Mouse (Mus musculus) T-helper 2 cell (primary cell): ENCODE results near the gene Atp8b3.

Source experiments
- in situ Hi-C: fragments of 300-600 bp; cut with MboI, MseI; formaldehyde crosslinking; loops from one replicate; pipeline ENCODE4 v1.15.1; 2025; ENCODE audit warnings: high pct_unique_total_duplicates

The Atp8b3 gene

DNA sequence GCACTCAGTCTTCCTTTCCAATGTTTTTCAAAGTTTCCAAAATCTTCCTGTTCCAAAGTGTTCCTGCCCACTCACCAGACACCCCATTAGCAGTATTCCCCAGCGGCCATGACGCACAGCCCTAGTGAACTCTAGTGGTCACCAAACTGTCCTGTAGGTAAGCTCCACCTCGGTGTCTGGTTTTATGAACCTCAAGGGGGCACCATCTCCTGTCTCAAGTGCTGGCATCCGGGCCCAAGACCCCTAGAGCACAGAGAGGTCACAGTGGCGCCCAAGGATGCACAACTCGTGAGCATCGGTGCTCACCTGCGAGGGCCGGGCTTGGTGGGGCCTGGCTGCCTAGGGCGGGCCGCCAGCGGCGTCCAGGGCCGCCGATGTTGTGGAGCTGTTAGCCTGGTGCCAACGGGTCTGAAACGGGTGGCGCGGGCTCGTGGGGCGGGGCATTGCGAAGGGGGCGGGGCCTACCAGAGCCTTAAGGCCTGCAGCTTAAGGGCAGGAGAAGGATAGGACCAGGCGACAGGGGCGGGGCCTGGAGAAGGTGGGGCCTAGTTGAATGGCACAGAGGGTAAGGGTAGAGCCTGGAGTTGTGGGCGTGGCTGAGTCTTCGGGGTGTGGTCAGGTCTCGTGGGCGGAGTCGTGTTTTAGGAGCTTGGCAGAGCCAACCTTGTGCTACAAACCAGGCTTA is at the start of gene Atp8b3:
Gene Atp8b3, minus strand, starts transcription at position 415 of the 685 bp plus-strand sequence.
- in situ Hi-C loops, result no loop called here

DNA sequence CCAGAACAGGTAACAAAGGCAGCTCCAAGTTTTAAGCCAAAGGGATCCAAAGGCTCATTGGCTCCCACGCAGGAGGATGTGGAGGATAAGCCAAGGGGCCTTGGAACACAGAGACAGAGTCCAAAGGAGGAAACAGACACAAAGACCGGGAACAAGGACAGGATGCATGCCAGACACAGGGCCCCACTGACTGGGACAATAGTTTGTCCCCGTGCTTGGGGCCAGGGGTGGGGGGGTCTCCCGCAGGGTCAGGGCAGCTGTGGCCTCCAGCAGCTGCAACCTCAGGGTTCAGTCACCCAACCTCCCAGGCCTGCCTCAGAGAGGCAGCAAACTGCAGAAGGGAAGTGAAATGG is 48.4 kb upstream of the Atp8b3 start:
- in situ Hi-C loops, result no loop called here

DNA sequence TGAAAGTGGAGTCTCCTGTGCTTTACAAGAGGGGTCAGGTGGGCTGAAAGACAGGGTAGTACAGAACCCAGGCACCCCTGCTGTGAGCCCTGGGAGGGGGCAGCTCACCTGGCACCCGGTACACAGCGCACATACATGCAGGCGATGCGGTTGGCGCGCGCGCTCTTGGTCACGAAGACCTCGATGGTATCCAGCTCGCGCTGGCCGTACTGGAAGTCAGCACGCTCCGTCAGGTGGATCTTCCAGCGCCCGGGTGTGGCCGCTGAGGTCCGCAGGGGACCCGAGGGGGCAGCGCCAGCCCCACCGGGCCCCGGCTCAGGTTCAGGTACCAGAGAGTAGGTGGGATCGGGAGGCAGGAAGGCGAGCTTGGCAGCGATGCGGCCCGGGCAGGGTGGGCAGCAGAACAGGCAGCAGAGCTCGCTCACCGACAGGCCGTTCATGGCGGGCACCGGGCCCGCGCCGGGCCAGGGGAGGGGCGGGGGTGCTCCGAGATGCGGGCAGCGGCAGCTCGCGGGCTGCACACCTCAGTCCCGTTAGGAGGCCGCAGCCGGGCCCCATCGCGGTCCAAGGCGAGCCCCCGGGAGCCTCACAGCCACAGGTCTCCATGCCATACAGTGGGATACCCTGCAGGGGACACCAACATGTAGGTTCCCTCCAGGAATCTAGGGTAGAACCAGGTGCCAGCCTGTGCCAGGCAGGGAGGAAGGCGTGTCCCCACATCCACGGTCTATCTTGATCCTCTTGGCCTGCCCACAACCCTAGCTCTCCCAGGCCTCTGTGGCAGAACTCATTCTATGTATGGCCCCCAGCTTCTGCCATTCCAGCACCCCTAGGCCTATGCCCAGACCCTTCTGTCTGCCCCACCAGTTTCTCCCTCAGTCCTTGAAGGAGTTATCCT is 47.7 kb upstream of the Atp8b3 start:
- in situ Hi-C loops, result no loop called here

DNA sequence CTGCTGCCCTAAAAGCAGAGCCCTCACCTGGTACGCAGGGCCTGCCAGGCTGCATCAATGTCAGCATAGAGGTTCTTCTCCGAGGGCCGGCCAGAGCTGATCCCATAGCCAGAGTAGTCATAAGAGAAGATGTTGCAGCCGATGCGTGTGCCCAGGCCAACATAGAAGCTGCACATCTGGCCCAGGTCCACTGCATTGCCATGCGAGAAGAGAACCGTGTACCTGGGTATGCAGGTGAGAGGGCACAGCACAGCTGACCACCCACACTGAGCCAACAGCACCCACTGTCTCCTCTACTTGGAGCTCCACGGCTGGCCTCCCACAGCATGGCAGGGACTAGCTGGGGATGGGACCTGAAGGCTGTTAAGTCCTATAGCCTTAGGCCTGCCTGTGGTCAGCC is 46.7 kb upstream of the Atp8b3 start:
- in situ Hi-C loops, result no loop called here

DNA sequence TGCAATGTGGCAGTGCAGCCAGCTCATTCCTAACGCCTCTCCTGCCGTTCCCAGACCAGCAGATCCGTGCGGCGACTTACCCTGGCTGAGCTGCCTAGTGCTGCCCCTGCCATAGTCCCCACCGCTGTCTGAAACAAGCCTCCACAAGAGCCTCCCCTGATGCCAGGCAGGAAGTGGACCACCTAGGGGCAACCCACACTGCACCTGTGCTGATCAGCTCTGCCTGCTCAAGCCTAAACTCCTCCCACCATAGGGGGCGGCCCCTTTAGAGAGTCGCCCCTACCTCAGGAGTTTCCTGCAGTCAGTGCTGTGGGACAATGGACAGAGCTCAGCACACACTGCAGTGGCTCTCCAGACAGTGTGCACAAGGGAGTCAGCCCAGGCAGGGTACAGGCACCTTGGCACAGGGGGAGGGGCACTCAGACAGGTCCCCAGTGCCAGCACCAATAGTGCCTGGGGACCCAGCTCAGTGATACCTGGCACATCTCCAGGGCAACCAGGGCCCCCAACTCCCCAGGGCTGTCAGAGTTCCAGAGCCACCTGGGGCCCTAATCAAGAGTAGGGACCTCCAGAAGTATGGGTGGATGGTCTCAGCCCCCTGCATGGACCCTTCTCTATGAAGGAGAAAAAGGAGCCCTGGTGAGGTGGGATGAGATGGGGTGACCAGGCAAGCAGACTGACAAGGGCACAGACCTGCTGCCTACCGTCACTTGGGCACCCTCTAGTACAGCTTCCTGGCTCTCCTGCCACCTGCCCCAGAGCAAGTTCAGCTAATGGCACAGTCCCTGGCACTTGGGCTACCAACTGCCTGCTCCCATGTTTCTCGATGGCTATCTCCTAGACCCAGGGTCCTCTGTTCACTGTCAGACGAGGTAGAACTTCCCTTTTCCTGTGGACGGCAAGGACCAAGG is 46.0 kb upstream of the Atp8b3 start:
- in situ Hi-C loops, result no loop called here

DNA sequence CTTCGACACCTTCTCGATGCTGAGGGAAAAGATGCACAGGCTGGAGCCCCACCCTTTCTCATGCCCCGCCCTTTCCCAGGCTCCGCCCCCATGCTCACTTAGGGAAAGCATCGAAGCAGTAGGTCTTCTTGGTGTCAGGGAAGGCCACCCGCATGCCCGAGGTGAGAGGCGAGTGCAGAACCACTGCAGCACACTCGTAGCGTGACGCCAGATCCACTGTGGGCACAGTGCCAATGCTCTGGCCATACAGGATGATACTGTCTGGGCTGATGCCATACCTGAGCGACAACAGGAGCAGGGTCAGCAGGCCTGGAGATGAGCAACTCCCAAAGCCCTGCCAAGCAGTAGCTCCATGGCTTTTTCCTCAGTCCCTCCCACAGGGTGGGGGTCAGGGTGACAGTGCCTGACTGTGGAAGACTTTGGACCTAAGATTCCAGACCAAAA is 45.1 kb upstream of the Atp8b3 start:
- in situ Hi-C loops, result no loop called here

DNA sequence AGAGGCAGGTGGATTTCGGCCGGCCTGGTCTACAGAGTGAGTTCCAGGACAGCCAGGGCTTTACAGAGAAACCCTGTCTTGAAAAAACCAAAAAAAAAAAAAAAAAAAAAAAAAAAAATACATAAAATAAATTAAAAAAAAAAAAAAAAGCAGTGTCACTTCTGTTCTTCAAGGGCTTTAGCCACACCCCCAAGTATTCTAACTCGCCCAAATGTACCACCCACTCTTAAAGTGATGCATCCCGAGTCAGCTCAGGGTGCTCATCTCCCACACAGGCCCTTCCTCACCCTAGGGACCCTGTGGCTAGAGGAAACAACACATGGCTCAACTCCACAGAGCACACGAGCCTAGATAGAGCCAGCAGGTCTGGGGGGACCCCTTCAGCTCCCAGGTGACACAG is 44.1 kb upstream of the Atp8b3 start:
- in situ Hi-C loops, result no loop called here

DNA sequence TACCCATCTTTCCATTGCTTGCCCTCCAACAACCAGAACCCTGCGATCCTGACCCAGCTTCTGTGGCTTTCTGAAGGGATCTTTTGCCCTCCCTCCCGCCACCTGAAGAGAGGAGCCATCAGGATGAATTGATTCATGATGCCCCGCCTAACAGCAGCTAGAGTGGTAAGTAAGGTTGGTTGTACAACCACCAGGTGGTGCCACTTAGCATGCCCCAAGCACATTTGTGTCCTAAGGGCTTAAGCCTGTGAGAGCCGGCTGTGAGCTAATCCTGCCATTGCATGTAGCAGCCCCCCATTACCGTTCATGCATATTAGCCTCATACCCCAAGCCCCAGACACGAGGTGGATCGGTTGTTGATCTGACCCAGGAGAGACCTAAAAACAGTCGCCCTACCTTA is 40.0 kb upstream of the Atp8b3 start:
- in situ Hi-C loops, result loop anchor here (5.0 kb wide), 1 partner anchor 108 kb away; no protein-coding TSS in a partner anchor

DNA sequence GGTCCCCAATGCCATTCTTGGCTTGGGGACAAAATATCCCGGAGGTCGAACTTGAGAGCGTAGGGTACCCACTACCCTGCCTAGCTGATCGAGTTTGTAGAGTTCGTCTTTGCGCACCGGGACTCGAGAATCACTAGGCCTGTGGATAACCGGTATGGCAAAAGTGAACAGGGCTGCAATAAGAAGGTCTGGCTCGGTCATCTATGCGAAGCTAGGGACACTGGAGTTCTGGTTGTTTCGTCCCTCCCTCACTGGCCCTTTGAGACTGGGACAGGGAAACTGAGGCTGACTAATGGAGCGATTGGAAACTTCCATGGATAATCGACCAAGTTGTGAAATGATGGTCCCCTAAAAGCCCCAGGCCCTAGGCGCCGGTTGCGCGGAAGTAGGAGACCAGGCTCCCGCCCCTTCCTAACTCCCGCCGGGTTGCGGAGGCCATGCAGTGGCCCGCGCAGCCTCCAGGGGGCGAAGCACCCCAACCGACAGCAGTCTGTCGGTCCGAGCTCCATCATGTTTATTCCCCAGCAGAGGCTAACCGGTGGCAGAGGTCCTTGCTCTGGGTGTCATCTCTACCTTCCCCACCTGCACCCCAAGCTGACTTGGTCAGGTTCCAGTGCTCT is 39.3 kb upstream of the Atp8b3 start:
- in situ Hi-C loops, result loop anchor here (5.0 kb wide), 1 partner anchor 109 kb away; no protein-coding TSS in a partner anchor

DNA sequence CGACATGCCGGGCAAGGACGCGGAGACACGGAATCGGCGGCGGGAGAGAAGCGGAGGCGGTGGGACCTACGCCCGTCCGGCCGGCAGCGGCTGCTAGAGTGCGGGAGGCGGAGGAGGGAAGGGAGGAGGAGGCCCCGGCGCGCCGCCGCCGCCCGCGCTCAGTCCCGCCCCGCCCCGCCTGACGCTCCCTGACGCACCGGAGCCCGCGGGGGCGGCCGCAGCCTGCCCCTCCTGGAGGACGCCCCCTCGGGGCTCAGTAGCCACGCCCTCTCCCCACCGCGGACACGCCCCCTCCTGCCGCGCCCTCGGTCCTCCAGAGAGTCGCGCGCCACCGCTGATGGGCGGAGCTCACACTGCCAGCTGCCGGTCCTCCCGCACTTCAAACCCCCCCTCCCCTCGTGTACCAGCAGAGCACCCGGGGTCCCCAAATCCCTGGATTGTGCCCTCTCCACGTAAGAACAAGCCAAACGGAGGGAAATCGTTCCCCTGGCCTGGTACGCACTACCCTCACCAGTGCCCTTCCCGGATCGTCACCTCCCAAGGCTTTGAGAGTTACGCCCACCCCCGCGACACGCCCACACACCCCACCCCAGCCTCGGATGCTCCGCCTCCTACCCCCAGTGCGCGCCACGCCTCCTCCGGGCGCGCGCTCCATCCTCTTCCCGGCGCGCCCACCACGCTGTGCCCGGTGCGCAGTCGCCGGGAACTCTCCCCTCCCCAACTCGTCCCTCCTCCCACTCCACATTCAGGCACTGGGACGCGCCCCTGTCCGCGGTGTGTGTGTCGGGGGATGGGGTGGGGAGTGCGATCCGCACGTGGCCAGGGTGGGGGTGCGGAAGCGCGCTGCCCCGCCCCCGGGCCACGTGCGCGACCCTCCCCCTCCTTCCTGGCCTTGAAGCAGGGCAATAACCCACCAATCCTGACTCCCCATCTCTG is 38.5 kb upstream of the Atp8b3 start, which contains the start of gene Klf16:
Gene Klf16, minus strand, starts transcription at position 127 of the 936 bp plus-strand sequence.
- in situ Hi-C loops, result loop anchor here (5.0 kb wide), 1 partner anchor 110 kb away; no protein-coding TSS in a partner anchor

DNA sequence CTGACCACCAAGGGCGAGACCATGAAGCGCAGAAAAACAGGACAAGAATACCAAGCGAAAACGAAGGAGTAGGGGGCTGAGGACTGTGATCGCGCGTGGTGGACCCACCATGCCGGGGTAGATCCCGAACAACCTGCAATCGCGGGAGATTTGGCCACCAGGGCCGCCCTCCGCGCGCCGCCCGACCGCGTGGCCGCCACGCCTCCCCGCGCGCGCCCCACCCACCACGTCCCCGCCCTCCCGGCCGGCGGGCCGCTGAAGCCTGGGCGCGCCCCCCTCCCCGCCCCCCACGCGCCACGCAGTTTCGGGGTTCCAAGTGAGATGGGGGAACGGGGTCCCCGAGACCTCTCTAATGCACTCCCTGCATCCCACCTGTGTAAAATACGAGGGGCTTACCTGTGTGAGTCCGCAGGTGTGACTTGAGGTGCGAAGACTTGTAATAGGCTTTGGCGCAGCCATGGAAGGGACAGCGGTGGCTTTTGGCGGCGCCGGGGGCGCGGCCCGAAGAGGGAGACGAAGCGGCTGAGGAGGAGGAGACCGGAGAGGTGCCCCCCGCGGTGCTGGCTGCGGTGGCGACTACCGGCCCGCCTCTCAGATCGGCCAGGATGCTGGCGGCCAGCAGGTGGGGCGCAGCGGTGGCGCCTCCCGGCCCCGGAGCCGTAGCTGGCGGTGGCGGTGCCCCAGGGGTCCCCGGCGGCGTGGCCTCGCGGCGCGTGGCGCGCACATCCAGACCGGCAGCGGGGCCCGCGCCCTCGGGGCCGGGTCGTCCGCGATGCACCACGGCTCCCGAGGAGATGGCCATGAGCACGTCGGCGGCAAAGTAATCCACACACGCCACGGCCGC is 37.6 kb upstream of the Atp8b3 start:
- in situ Hi-C loops, result loop anchor here (5.0 kb wide), 1 partner anchor 111 kb away; no protein-coding TSS in a partner anchor

DNA sequence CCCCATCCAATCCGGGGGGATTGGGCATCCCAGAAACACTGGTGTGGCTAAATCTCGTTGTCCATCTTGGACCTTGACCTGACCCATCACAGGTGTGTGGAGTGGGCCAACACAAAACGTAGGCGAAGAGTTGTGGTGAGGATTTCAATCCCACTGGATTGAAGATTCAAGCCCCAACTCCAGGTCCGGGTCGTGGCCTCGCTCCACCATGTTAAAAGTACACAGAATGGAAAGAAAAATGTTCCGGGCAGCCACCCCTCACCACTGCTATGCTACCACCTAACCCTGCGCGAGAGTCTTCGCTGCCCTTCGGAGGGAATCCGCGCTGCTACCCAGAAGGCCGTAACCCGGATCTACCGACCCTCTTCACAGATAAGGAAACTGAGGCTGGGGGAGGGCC is 37.0 kb upstream of the Atp8b3 start:
- in situ Hi-C loops, result loop anchor here (5.0 kb wide), 1 partner anchor 111 kb away; no protein-coding TSS in a partner anchor

DNA sequence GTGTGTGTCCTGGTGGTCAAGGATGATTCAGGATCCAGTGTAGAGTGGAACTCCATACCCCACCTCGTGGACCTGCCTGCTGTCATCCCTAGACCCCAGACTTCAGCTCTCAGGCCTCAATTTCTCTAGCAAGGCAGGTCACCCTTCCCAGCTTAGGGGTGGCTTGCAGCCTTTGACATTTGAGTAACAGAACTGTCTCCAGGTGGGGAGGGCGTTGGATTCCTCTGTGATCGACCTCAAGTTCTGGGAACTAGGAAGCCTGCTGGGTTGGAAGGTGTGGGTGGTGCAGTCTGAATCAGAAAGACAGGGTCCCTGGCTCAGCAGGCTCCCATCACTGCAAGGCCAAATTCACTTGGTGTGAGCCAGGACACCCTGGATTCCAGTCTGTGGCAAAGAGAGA is 36.0 kb upstream of the Atp8b3 start:
- in situ Hi-C loops, result loop anchor here (5.0 kb wide), 1 partner anchor 112 kb away; no protein-coding TSS in a partner anchor

DNA sequence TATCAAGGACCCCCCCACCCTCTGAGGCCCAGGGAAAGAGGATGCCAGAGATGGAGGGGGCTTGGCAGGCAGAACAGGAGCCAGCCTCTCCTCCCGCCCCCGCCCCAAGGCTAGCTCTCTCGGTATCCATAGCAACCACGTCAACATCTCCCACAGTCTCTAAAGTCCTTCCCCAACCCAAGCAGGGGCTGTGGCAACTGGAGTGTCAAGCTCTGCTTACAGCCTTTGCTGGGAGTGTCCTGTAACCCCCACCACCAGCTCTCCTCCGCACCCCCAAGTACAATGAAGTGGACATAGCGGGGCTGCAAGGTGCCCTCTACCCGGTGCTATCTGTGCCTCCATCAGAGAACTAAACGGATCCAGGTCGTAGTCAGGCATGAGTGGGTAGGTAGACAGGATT is 35.0 kb upstream of the Atp8b3 start:
- in situ Hi-C loops, result no loop called here

DNA sequence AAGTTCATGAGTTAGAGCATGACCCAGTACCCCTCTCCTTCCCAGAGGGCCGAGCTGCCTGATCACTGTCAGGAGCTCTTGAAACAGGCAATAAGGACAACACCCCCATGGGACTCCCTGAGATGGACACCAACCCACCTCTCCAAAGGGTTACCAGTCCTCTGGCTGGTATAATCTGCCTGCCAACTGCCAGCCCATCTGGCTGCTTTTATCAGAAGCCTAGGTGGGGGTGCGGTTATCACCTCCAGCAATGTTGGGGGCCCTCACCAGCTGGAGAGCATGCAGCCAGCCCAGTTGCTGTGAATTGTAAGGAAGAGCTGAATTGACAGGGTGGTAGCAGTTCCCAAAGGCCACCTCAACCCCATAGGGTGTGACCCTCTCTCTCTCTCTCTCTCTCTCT is 33.6 kb upstream of the Atp8b3 start:
- in situ Hi-C loops, result no loop called here

DNA sequence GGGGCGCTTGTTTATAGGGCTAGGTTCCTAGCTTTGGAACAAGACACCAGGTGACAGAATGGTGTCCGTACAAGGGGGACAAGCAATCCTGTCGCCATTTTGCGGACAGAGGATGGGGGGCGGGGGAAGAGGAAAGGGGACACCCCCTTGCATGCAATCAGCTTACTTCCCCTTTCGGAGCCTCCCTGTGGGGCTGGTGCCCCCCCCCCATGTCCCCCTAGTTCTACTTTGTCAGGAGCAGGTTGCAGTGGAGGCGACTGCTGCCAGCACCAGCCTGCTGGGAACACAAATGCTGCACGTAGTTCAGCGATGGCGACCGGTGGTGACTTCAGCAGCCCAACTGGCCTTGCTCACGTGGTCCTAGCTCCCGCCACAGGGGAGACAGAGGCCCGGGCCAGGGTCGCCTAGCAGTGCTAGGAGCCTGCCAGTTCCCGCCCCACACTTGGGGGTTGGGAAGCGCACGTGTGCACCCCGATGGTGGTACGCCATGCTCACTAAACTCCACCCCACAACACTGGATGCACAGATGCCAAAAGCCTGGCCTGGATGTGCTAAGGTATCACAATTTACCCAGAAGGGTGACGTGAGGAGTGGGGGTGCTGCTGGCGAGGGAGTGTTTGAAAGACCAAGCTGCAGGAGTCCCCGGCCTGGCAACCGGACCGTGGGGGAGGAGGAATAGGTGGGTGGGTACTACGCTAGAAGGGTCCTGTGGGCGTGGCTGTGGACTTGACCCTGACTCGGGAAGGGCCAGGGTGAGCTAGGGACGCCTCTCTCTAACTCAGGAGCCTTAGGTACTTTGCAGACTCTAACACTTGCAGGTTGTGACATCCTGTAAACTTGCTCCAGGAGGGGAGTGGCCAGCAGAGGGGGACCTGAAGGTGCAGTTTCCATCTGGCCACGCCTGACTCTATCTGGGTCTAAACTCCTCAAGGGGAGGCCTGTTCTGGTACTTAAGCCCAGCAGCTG is 32.2 kb upstream of the Atp8b3 start:
- in situ Hi-C loops, result no loop called here

DNA sequence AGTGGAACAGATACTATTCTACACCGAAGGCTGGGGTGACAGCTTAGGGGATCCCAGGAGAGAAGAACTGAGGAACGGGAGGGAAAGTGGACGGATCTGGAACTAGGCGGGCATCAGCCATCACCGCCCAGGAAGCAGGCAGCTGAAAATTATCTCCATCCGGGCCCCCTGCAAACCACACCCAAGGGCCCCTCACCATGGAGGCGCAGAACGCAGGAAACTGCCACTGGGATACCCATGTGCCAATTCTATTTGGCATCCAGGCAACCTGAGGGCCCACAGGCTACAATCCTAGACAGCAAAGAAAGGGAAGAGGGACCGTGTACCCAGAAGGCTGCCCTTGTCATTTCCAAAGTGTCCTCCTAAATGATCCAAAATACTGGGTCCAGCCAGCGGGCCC is 31.5 kb upstream of the Atp8b3 start:
- in situ Hi-C loops, result no loop called here

DNA sequence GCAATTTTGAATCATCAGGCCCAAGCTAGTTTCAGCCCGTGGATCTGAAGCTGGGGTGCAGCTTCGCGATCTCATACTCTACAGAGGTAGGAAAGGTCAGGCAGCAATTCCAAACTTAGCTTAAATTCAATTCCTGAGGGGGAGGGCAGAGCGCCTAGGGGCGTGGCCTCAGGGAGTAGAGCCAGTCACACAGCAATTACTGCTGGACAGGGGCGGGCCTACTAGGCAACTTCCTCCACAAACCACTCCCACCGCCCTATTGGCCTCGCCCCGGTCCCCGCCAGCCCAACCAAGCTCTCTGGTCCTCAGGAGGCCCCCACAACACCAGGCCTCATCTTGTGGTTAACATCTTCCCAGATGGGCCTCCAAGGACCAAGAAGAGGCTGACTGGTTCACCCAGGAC is 30.7 kb upstream of the Atp8b3 start:
- in situ Hi-C loops, result no loop called here
